Mouse (Mus musculus) forebrain, embryonic 14.5 days (tissue): Measurements from ENCODE around the gene Mars. TPM values are rescaled to one million over a fixed set of nuclear protein-coding genes. Genes with fewer than 3 reads are reported as not detected.

Source experiments
- ATAC-seq: fragments of 200-750 bp; cut with Nextera tagmentation; 2 replicates; pipeline ENCODE4 v1.8.0; 2017; ENCODE audit warnings: mild to moderate bottlenecking, moderate library complexity
- DNase-seq: peaks from one replicate; pipeline ENCODE4 v3.0.0-alpha.2; 2015; ENCODE audit warnings: low spot score
- H3K27ac ChIP-seq: fragments of 300-500 bp; sonication (generic); 2 replicates; pipeline ENCODE4 v1.5.1; 2014; ENCODE audit warnings: low read depth, mild to moderate bottlenecking, control low read depth, low read length, moderate library complexity
- H3K27me3 ChIP-seq: fragments of 300-500 bp; sonication (generic); replicated peaks from 2 replicates; pipeline ENCODE4 v1.6.1; 2014; ENCODE audit warnings: low read length, control low read depth, mixed read lengths; ENCODE audit not compliant: control insufficient read depth, insufficient read depth
- H3K36me3 ChIP-seq: fragments of 300-500 bp; sonication (generic); 2 replicates; pipeline ENCODE4 v1.6.1; 2014; ENCODE audit warnings: low read length, control low read depth; ENCODE audit not compliant: control insufficient read depth, insufficient read depth
- H3K4me1 ChIP-seq: fragments of 300-500 bp; sonication (generic); 2 replicates; pipeline ENCODE4 v1.6.1; 2014; ENCODE audit warnings: antibody characterized with exemption, low read length, control low read depth; ENCODE audit not compliant: control insufficient read depth, insufficient read depth
- H3K4me2 ChIP-seq: fragments of 300-500 bp; sonication (generic); 2 replicates; pipeline ENCODE4 v1.6.1; 2014; ENCODE audit warnings: mild to moderate bottlenecking, control low read depth, low read length
- H3K4me3 ChIP-seq: fragments of 300-500 bp; sonication (generic); 2 replicates; pipeline ENCODE4 v1.5.1; 2014; ENCODE audit warnings: low read depth, low read length, control low read depth
- H3K9ac ChIP-seq: fragments of 300-500 bp; sonication (generic); 2 replicates; pipeline ENCODE4 v1.6.1; 2014; ENCODE audit warnings: mild to moderate bottlenecking, low read length, control low read depth, moderate library complexity
- H3K9me3 ChIP-seq: fragments of 300-500 bp; sonication (generic); replicated peaks from 2 replicates; pipeline ENCODE4 v1.6.1; 2016; ENCODE audit warnings: low read length, control low read depth, mixed read lengths; ENCODE audit not compliant: control insufficient read depth
- WGBS: fragments of 180-500 bp; shearing (Covaris S2); extraction: QIAGEN DNeasy Blood & Tissue Kit; methylation state at CpG from one replicate; pipeline ENCODE4 v1.1.7; 2014; 5-methylcytosine and 5-hydroxymethylcytosine counted together
- polyA plus RNA-seq: library from polyadenylated mRNA; unstranded; fragments of >200 nt; fragmentation: Nextera tagmentation; extraction: Ambion mirVana; gene quantifications from 2 replicates; pipeline ENCODE4 v1.2.1, GENCODE M21; 2014

The Mars gene
- polyA plus RNA-seq, 1 experiment from 2014 or later: 124 TPM

GRCm38 (mm10) chr10:127291881-127292638 is 19.5 kb downstream of the Mars start:
- Histone ChIP-seq H3K4me3 (peak overlapping the region; percentile 52), H3K27ac (no peak overlapping the region), H3K4me2 (peak overlapping the region; percentile 78), H3K9ac (peak overlapping the region; percentile 73; the same call in 1 of the 2 replicates), H3K9me3 (no peaks in the 10 kb centered on the region), H3K27me3 (no peaks in the 10 kb centered on the region), H3K36me3 (peaks cover 48% of the 10 kb centered on the region), H3K4me1 (peaks cover 20% of the 10 kb centered on the region)
- 52% methylated on average over 5 of the region's 5 CpGs for WGBS
- ATAC-seq: no peak
- DNase-seq: no peak

DNA sequence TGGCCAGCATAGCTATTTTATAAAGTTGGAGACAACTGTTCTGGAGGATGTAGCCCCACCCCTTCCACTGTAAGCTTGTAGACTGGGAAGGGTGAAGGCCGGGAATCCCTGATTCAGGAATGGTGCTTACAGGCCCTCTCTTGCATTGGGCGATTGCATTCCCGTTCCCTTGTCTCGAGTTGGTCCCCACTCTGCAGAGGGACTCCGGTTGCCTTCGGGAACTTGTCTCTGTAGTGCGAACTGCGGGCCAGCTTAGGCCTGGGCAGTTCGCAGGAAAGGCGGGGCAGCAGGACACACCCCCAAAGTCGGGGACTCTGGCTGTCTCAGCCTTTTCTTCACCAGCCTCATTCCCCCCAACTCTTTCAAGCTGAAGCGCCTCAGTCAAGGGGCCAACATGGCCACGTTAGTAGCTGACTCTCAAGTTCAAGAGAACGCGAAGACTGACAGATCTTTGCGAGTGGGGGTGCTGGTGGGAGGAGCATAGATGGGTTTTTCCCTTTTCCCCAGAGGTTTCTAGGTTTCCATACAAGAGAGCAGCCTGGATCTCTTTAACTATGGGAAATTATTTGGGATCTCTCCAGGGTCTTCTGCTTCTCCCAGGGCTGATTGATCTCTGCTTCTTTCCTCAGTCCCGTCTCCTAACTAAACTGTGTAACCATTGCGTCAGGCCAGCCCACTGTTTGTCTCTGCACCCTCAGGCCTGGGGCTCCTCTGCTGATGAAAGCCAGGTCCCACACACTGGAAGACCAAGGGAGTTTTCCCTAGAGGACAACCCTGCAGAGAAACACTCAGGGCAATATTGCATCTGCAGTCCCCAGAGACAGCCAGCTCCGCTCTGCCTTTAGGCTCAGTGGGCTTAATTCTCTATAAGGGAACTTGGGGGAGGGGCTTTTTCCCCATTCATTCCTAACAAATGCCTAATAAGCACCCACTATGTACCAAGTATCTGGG is 20.4 kb downstream of the Mars start:
- peak; percentile 56 for DNase-seq
- Histone ChIP-seq H3K4me1 (peaks cover 26% of the 10 kb centered on the region), H3K4me2 (peak overlapping the region; percentile 78)

GRCm38 (mm10) chr10:127290307-127290929 is 21.2 kb downstream of the Mars start:
- Histone ChIP-seq H3K4me3 (peak overlapping the region; percentile 52), H3K9ac (peak overlapping the region; percentile 75), H3K4me2 (peak overlapping the region; percentile 78), H3K4me1 (peaks cover 26% of the 10 kb centered on the region), H3K27ac (peak overlapping the region; percentile 97), H3K27me3 (no peaks in the 10 kb centered on the region), H3K9me3 (no peaks in the 10 kb centered on the region), H3K36me3 (peaks cover 48% of the 10 kb centered on the region)
- ATAC-seq (peak; percentile 89), DNase-seq (peak; percentile 100)
- under 1% methylated on average over 38 of the region's 47 CpGs for WGBS

More for the DNA sequence above, 20.4 kb downstream of the Mars start:
- H3K27ac ChIP-seq: peak overlapping the region; percentile 97
- 3% methylated on average over 19 of the region's 19 CpGs for WGBS
- peak overlapping the region; percentile 52 for H3K4me3 ChIP-seq
- no peaks in the 10 kb centered on the region for H3K9me3 ChIP-seq
- ATAC-seq: peak; percentile 45
- peaks cover 48% of the 10 kb centered on the region for H3K36me3 ChIP-seq
- H3K9ac ChIP-seq: peak overlapping the region; percentile 73
- H3K27me3 ChIP-seq: no peaks in the 10 kb centered on the region

GRCm38 (mm10) chr10:127289573-127290191 is 21.9 kb downstream of the Mars start:
- Histone ChIP-seq H3K4me3 (peak overlapping the region; percentile 52), H3K27ac (peak overlapping the region; percentile 97), H3K4me1 (peaks cover 26% of the 10 kb centered on the region), H3K4me2 (peak overlapping the region; percentile 78), H3K27me3 (no peaks in the 10 kb centered on the region), H3K9ac (peak overlapping the region; percentile 75), H3K9me3 (no peaks in the 10 kb centered on the region), H3K36me3 (peaks cover 48% of the 10 kb centered on the region)
- DNase-seq (peak; percentile 54), ATAC-seq (peak; percentile 4)
- 1% methylated on average over 15 of the region's 15 CpGs for WGBS

DNA sequence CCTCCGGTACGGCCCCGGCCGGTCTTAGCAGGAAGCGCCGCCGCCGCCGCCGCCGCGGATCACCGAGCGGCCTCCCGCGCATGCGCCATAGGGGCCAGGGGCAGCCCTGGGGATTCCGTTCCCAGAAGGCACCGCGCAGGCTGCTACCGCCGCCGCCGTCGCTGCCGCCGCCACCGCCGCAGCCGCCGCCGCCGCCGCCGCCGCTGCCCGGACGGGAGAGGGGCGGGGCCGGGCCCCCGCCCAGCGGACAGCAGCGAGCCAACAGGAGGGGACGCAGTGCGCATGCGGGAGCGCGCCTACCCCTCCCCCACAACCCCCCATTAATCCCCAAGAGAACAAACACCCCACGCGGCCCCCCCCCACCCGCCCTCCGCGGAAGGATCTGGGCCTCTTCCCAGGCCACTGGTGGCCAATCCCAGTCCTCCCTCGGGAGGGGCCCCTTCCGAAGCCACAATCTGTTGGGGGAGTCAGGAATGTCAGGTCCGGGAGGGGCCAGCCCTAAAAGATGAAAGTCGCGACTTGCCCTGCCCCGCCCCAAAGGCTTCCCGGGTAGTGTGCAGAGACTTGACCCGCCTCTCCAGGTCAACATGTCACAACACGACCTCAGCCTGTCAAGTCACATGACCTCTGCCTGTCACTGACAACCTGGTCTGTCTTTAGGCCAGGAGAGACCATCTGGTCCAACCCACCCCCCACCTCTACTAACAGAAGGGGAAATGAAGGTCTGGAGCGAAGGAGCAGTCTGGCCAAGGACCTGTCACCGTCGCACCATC is 22.6 kb downstream of the Mars start, which contains the start of gene Mbd6:
TSS of gene Mbd6 (minus strand) at position 219 of the 773 bp plus-strand sequence.
- WGBS: under 1% methylated on average over 50 of the region's 65 CpGs
- Histone ChIP-seq H3K9ac (peak within 1 kb of the TSS; percentile 75), H3K27me3 (no peaks in the 10 kb centered on the region), H3K4me1 (peaks cover 26% of the 10 kb centered on the region), H3K27ac (peak within 1 kb of the TSS; percentile 97), H3K9me3 (no peaks in the 10 kb centered on the region), H3K4me3 (peak within 1 kb of the TSS; percentile 52), H3K36me3 (peaks cover 48% of the 10 kb centered on the region), H3K4me2 (peak within 1 kb of the TSS; percentile 78)
- DNase-seq: peak; percentile 90
- ATAC-seq: peak; percentile 44

GRCm38 (mm10) chr10:127288328-127288799 is 23.2 kb downstream of the Mars start:
- DNase-seq: peak; percentile 51
- H3K4me3 ChIP-seq: peak overlapping the region; percentile 52
- no peaks in the 10 kb centered on the region for H3K27me3 ChIP-seq
- peaks cover 48% of the 10 kb centered on the region for H3K36me3 ChIP-seq
- ATAC-seq: no peak; the same call in none of the 2 replicates
- peak overlapping the region; percentile 78 for H3K4me2 ChIP-seq
- H3K27ac ChIP-seq: peak overlapping the region; percentile 97
- peak overlapping the region; percentile 75 for H3K9ac ChIP-seq
- no peaks in the 10 kb centered on the region for H3K9me3 ChIP-seq
- H3K4me1 ChIP-seq: peaks cover 26% of the 10 kb centered on the region
- WGBS: 2% methylated on average over 20 of the region's 28 CpGs

GRCm38 (mm10) chr10:127287936-127288293 is 23.7 kb downstream of the Mars start:
- Histone ChIP-seq H3K4me1 (peaks cover 26% of the 10 kb centered on the region), H3K4me2 (peak overlapping the region; percentile 78), H3K9ac (peak overlapping the region; percentile 75), H3K27me3 (no peaks in the 10 kb centered on the region), H3K9me3 (no peaks in the 10 kb centered on the region), H3K4me3 (peak overlapping the region; percentile 52), H3K27ac (peak overlapping the region; percentile 97), H3K36me3 (peaks cover 48% of the 10 kb centered on the region)
- 1% methylated on average over 3 of the region's 3 CpGs for WGBS
- DNase-seq (no peak), ATAC-seq (no peak)
